Mouse (Mus musculus) adrenal gland, postnatal 10 days (tissue): ENCODE results near the gene Ptk6. TPM values are rescaled to one million over a fixed set of nuclear protein-coding genes. Genes with fewer than 3 reads are reported as not detected.
"Not testable (repeated sequence)": the region's sequence is repeated elsewhere in the genome, so short reads cannot be mapped to it uniquely, and the experiment has no call there.

Experiments used
- DNase-seq: peaks from one replicate; pipeline ENCODE4 v3.0.0; 2021; ENCODE audit warnings: mixed read lengths
- total RNA-seq, 2 experiments: library from RNA; stranded (reverse); gene quantifications; 2 replicates each; pipeline ENCODE4 v1.2.3; 2021

The Ptk6 gene
- total RNA-seq, 2 experiments from 2014 or later = 0.06 to 0.12 TPM

GRCm38 (mm10) chr2:181219538-181220216 lies 17.1 kb upstream of the Ptk6 start, which contains the start of gene Fndc11:
Gene Fndc11 (plus strand): TSS chr2:181220013.
- peak; percentile 83 for DNase-seq

- DNase-seq = no peak
Observed at GRCm38 (mm10) chr2:181218881-181219485, 16.4 kb upstream of the Ptk6 start.

GRCm38 (mm10) chr2:181216037-181216436 lies 13.4 kb upstream of the Ptk6 start:
- no peak for DNase-seq

GRCm38 (mm10) chr2:181213021-181213445 lies 10.4 kb upstream of the Ptk6 start, which contains the start of gene Srms:
Gene Srms (minus strand): TSS chr2:181213185.
- DNase-seq = peak; percentile 59

GRCm38 (mm10) chr2:181212389-181213020 lies 9.9 kb upstream of the Ptk6 start:
- peak; percentile 30 for DNase-seq

- no peak for DNase-seq
Observed at GRCm38 (mm10) chr2:181206118-181206517, 3.5 kb upstream of the Ptk6 start.

- DNase-seq = no peak
Observed at GRCm38 (mm10) chr2:181205678-181206077, 3.1 kb upstream of the Ptk6 start.

GRCm38 (mm10) chr2:181202886-181203285 lies 297 bp upstream of the Ptk6 start:
- DNase-seq = no peak

GRCm38 (mm10) chr2:181201606-181202005 lies 983 bp downstream of the Ptk6 start:
- DNase-seq = no peak

GRCm38 (mm10) chr2:181196628-181197300 lies 5.8 kb downstream of the Ptk6 start:
- DNase-seq = no peak

GRCm38 (mm10) chr2:181193044-181193443 lies 9.5 kb downstream of the Ptk6 start:
- no peak for DNase-seq

- no peak for DNase-seq
Observed at GRCm38 (mm10) chr2:181191936-181192335, 10.7 kb downstream of the Ptk6 start.

GRCm38 (mm10) chr2:181191385-181191784 lies 11.2 kb downstream of the Ptk6 start:
- DNase-seq = not testable (repeated sequence)

- DNase-seq = no peak
Observed at GRCm38 (mm10) chr2:181189321-181189720, 13.3 kb downstream of the Ptk6 start.

GRCm38 (mm10) chr2:181188681-181189080 lies 13.9 kb downstream of the Ptk6 start:
- peak; percentile 16 for DNase-seq

- DNase-seq = peak; percentile 93
Observed at GRCm38 (mm10) chr2:181187121-181188000, 15.2 kb downstream of the Ptk6 start, which contains the start of gene Ppdpf. Gene Ppdpf (plus strand): TSS chr2:181187247.

GRCm38 (mm10) chr2:181186635-181187034 lies 16.0 kb downstream of the Ptk6 start:
- peak; percentile 88 for DNase-seq

- DNase-seq = no peak
Observed at GRCm38 (mm10) chr2:181180898-181181297, 21.7 kb downstream of the Ptk6 start.

- no peak for DNase-seq
Observed at GRCm38 (mm10) chr2:181178471-181178870, 24.1 kb downstream of the Ptk6 start.

- DNase-seq = no peak
Observed at GRCm38 (mm10) chr2:181178015-181178414, 24.6 kb downstream of the Ptk6 start.

GRCm38 (mm10) chr2:181174646-181175045 lies 27.9 kb downstream of the Ptk6 start:
- no peak for DNase-seq

GRCm38 (mm10) chr2:181166469-181166868 lies 36.1 kb downstream of the Ptk6 start:
- no peak for DNase-seq
